Mouse (Mus musculus) brain, embryonic 14.5 days (tissue): ENCODE measurements around the gene Ybx3.

Experiments
- CTCF ChIP-seq: fragments of 200-500 bp; IDR thresholded peaks from 2 replicates; pipeline ENCODE4 v1.5.1; 2012; ENCODE audit warnings: inconsistent platforms, mild to moderate bottlenecking, moderate library complexity, borderline replicate concordance; ENCODE audit not compliant: insufficient read depth, insufficient read length; ENCODE audit errors: extremely low read depth
- POLR2A ChIP-seq: fragments of 200-500 bp; IDR thresholded peaks from 2 replicates; pipeline ENCODE4 v1.6.1; 2012; ENCODE audit warnings: mild to moderate bottlenecking, inconsistent platforms, borderline replicate concordance; ENCODE audit not compliant: poor library complexity, insufficient read depth, insufficient read length, severe bottlenecking; ENCODE audit errors: extremely low read depth

DNA sequence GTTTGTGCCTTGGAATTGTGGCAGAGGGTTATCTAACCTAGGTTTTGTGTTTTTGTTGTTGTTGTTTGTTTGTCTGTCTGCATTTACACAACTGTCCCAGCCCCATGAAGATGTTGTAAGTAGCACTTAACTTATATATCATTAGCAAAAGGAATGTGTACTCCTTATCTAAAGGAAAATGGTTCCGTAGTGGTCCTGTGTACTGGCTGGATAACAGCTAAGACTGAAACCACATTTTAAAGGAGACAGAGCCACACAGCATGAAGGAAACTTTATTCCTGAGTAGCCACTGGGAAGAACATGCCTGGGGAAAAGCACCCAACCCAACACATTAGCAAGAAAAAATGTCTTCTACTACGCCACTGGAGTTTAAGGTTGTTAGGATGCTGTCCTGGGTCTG, 28.7 kb downstream of the Ybx3 start:
- TF ChIP-seq CTCF (no peak), POLR2A (no peak)
